ENCODE assay signal across 14 mouse cellular contexts in genomic region chr3:102095412-102095811, GRCm38 (mm10). TPM values are rescaled to one million over a fixed set of nuclear protein-coding genes. Genes with fewer than 3 reads are reported as not detected.
DNase-seq lines count a peak whose midpoint lies in the region; ATAC-seq and TF ChIP-seq lines count a peak whose summit lies in the region.
"Had no signal": no experiment of that assay in that cellular context is flagged by ENCODE, and none has a peak within 500 bp of the region (broad histone marks: within the 10 kb centered on the region; RNA-seq: fewer than 3 reads in every experiment).

No protein-coding gene starts in this region.

- H3K27me3 ChIP-seq in liver, embryonic 15.5 days: no peaks in the 10 kb centered on the region
- H3K27me3 ChIP-seq in myocyte (ENCODE audit: control insufficient read depth, insufficient read depth, insufficient read length): no peaks in the 10 kb centered on the region
- H3K27me3 ChIP-seq: Patski had no signal

- DNase-seq in cerebellum, postnatal 14 days: peak; percentile 27 to 55
- no peak for DNase-seq in cerebellum, adult 9-10 months
- no peak for DNase-seq in liver
- peak; percentile 53 for DNase-seq in gastrocnemius, postnatal 14 days
- no peak for DNase-seq in kidney, postnatal 10 days
- no peak for DNase-seq in layer of hippocampus, adult 9-11 months
- DNase-seq: cerebellum, adult 18-20 months; embryo, embryonic 11 days; kidney, postnatal 14 days; thymus, adult 2 months had no signal

- H3K4me2 ChIP-seq in liver, embryonic 15.5 days: no peak overlapping the region
- H3K4me2 ChIP-seq in myocyte (ENCODE audit: low read depth): peak overlapping the region; percentile 41

- no peaks in the 10 kb centered on the region for H3K9me3 ChIP-seq in liver, embryonic 15.5 days (replicated peaks)

- no peaks in the 10 kb centered on the region for H3K36me3 ChIP-seq in liver, embryonic 15.5 days (replicated peaks)
- H3K36me3 ChIP-seq in myocyte (ENCODE audit: control insufficient read depth, insufficient read depth): no peaks in the 10 kb centered on the region

- H3K27ac ChIP-seq in liver, embryonic 15.5 days (replicated peaks): no peak overlapping the region

- no peak for TF ChIP-seq POLR2A in myocyte (IDR thresholded peaks at IDR 0.05; ENCODE audit: insufficient read length, low read depth)

- intact Hi-C loops in gastrocnemius, postnatal 14 days (cut with DNase I; ENCODE audit: low total_unique reads): no loop called here

- peak; percentile 51; the same call in 1 of the 2 replicates for ATAC-seq in liver, embryonic 15.5 days (ENCODE audit: insufficient read depth)
- ATAC-seq: Patski had no signal

- 55% methylated on average over 5 of the region's 5 CpGs for WGBS in liver, embryonic 15.5 days (ENCODE audit: insufficient replicate concordance)

- H3K79me2 ChIP-seq in myocyte (ENCODE audit: control insufficient read depth, insufficient read depth): peaks cover 17% of the 10 kb centered on the region

- no peak overlapping the region for H3ac ChIP-seq in myocyte (ENCODE audit: control insufficient read depth, insufficient read length)

- no peaks in the 10 kb centered on the region for H3K4me1 ChIP-seq in liver, embryonic 15.5 days (replicated peaks)

- no peak overlapping the region for H3K4me3 ChIP-seq in liver, embryonic 15.5 days (replicated peaks)
- no peak overlapping the region for H3K4me3 ChIP-seq in myocyte

- no peak overlapping the region for H3K9ac ChIP-seq in liver, embryonic 15.5 days

TF ChIP-seq in myocyte, 11 proteins besides CTCF, POLR2A, EP300 and RAD21:
- TF ChIP-seq MYOG (IDR thresholded peaks at IDR 0.05; ENCODE audit: control insufficient read depth in 1 of 3, insufficient read depth in 1 of 3, insufficient read length in 2 of 3, low read depth in 2 of 3): peak in 2 of 3 experiments; percentile 72 to 82
- peak; percentile 40 to 77 (median 51) for TF ChIP-seq MYOD1 (IDR thresholded peaks at IDR 0.05; ENCODE audit: control insufficient read depth in 1 of 3, insufficient read length in 2 of 3, low read depth in 2 of 3)
- TF ChIP-seq MAX (IDR thresholded peaks at IDR 0.05; ENCODE audit: low read depth): no peak
- TF ChIP-seq REST (IDR thresholded peaks at IDR 0.05; ENCODE audit: insufficient read depth, insufficient read length): no peak
- TF ChIP-seq TCF12 (IDR thresholded peaks at IDR 0.05; ENCODE audit: insufficient read depth, poor library complexity, severe bottlenecking): peak; percentile 54
- no peak for TF ChIP-seq E2F4 (IDR thresholded peaks at IDR 0.05; ENCODE audit: insufficient read depth)

RNA-seq across cellular contexts. Expression of gene Casq2, which starts 9.2 kb away (rescaled TPM):
- 4.6 and 6.5 TPM in 2 replicates for polyA plus RNA-seq in liver, embryonic 15.5 days (2015; fragmentation: Nextera tagmentation; extraction: Ambion mirVana)
- total RNA-seq in gastrocnemius, postnatal 14 days (2021): 100 to 1,000 TPM; 116 to 133 TPM
- polyA plus RNA-seq in myocyte (2012; fragmentation: generic; extraction: Trizol): 482 TPM
- total RNA-seq: hematopoietic stem cell, adult 5-6 weeks had no signal

Comparison
In these comparisons a context has a peak if more than half of its experiments do, and no peak if none do; other contexts are left out.
1. DNase-seq: peak in cerebellum, postnatal 14 days (2 of 2) and gastrocnemius, postnatal 14 days (single experiment); none in cerebellum, adult 9-10 months (single experiment), liver (single experiment), kidney, postnatal 10 days (single experiment) and layer of hippocampus, adult 9-11 months (single experiment).
2. RNA of gene Casq2, which starts 9.2 kb away (polyA plus RNA-seq): 482 TPM in myocyte (single experiment); 4.6 to 6.5 TPM in liver, embryonic 15.5 days; every median in the first group is over 10 times any median in the second.